Mouse (Mus musculus): ENCODE data around the gene Sema6d.

DNA sequence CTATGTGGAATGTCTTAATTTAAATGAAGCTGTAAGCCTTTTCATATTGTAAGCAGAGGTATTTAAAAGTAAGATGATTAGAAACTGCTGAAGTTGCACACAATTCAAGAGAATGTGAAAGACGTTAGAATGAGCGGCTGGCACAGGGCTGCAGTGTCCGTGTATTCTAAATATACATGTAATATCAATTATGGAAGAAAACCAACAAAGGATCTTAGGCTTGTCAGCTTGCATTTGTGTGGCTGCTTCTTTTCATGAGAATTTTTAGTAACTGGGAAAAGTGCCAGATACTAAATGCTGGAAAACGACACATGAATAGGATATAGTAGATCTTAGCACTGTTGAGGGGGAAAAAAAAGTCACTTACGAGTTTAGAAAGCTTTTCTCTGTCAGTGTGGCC lies 11.8 kb downstream of the Sema6d start:
- TF ChIP-seq POLR2A (IDR thresholded peaks at IDR 0.05; ENCODE audit: insufficient read depth, low read depth, low read length) = no peak
- TF ChIP-seq CTCF (IDR thresholded peaks at IDR 0.05; ENCODE audit: insufficient read depth, low read depth, low read length) = no peak

Data from olfactory bulb, adult 2 months (tissue).